Mouse (Mus musculus) cerebellum, adult (tissue): ENCODE results near the gene Adamtsl3.

Experiments
- ATAC-seq: cut with Nextera tagmentation; 2 replicates; pipeline ENCODE4 v1.9.2; 2017; ENCODE audit warnings: mild to moderate bottlenecking, moderate library complexity, mixed read lengths; ENCODE audit not compliant: insufficient number of reproducible peaks, low FRiP score, low TSS enrichment

Gene Adamtsl3

GRCm38 (mm10) chr7:82492881-82493280 is 157.4 kb downstream of the Adamtsl3 start:
- no peak for ATAC-seq

- ATAC-seq, result no peak
Observed at GRCm38 (mm10) chr7:82494220-82494619, 158.7 kb downstream of the Adamtsl3 start.

DNA sequence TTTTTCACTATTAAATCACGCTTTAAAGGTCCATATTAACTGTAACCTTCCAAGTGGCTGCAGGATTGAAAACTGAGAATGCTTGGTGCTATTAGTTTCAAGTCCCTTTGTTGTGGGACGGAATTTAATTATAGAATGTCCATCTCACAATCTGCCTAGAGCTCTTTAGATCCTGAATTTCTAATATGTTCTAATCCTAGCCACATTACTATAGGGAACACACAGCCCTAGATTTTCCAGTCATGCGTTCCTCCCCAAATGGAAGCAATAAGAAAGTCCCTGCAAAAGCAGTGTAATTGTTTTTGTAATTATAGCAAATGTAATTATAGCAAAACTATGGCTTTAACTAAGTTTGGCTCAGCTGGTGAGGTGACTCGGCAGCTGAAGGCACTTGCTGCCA is 161.6 kb downstream of the Adamtsl3 start:
- ATAC-seq, result no peak

GRCm38 (mm10) chr7:82501306-82501705 is 165.8 kb downstream of the Adamtsl3 start:
- no peak for ATAC-seq

GRCm38 (mm10) chr7:82502511-82502910 is 167.0 kb downstream of the Adamtsl3 start:
- ATAC-seq, result no peak

- peak; percentile 49; the same call in 1 of the 2 replicates for ATAC-seq
Observed at GRCm38 (mm10) chr7:82504101-82504500, 168.6 kb downstream of the Adamtsl3 start.

- ATAC-seq, result no peak
Observed at GRCm38 (mm10) chr7:82530583-82530982, 195.1 kb downstream of the Adamtsl3 start.

GRCm38 (mm10) chr7:82531376-82531775 is 195.9 kb downstream of the Adamtsl3 start:
- ATAC-seq, result no peak

GRCm38 (mm10) chr7:82533188-82533587 is 197.7 kb downstream of the Adamtsl3 start:
- ATAC-seq, result no peak

GRCm38 (mm10) chr7:82533747-82534504 is 198.4 kb downstream of the Adamtsl3 start:
- ATAC-seq, result no peak

DNA sequence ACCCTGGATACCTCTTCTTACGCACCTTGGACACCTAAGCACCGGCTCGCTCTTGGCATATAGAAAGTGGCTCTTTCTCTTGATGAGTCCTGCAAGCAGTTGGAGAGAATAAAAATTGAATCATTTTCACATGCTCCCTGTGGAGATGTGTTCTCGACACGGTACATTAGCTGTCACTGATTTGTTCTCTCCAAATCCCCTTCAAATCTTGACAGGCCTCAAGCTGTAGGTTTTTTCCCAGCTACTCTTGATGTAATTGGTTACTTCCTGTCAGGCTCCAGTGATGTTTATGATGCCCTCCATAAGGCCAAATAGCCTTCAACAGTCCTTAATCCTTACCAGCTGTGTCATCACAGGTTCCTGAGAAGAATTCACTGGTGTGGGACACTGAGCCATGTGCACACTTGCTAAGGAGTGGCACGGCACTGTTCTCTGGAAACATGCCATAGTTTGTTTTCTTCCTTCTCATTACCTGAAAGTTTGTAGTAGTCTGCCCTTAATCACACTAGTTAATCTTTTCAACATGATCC is 209.0 kb downstream of the Adamtsl3 start:
- ATAC-seq, result no peak

DNA sequence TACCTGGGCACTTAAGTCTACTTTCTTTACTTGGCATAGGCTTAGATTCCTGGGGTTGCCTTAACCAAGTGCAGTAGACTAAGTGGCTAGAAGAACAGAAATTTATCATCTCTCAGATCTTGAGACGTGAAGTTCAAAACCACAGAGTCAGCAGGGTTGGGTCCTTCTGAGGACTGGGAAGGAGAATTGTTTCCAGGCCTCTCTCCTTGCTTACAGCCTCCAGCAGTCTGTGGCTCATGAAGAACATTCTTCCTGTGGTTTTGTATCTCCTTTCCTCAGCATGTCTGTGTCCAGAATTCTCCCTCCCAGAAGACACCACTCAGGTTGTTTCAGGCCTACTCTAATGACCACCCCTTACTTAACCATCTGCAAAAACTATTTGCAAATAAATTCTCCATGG is 216.5 kb downstream of the Adamtsl3 start:
- no peak for ATAC-seq

DNA sequence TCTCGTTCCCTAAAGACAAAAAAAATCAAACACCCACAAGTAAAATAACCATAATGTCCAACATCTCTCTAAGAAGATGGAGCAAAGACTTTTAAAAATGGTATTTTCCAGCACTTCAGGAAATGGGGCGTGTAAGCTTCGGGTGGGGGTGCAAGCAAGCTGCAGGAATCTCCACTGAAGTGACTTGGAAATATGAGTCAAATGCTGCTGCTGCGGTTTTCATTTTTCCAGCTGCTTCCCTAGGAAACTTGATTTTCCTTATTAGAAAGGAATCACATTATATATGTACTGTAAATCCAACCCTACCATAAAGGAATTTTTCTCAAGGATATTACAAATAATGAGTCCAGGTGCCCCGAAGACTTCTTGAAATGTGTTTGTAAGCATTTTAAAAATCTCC is 220.3 kb downstream of the Adamtsl3 start:
- ATAC-seq, result no peak

DNA sequence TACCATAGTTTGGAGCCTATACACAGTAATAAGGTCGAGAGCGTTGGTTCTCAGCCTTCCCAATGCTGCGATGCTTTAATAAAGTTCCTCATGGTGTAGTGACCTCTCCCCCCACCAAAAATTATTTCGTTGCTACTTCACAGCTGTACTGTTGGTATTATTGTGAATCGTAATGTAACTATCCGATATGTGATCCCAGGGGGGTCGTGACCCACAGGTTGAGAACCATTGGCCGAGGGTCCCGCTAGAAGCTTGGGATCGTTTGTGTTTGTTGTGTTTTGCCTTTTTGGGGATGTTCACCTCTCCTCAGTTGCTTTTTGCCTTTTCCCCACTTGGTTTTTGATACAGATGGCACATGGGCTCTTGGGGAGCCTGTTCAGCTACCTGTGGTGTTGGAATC is 220.9 kb downstream of the Adamtsl3 start:
- no peak for ATAC-seq

DNA sequence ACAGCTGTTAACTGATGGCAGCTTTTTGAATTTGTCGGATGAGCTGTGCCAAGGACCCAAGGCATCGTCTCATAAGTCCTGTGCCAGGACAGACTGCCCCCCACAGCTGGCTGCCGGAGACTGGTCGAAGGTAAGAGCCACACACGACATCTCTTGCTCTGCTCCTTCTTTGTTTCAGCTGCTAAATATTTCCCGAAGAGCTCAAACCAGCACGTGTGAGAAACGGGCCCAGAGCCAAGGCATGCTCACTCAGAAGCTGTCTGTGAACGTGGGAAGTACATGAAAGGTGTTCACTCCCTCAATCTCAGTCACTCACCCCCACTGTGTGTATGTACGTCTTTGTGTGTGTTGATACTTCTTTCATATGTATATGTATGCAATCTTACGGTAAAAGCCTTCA is 221.6 kb downstream of the Adamtsl3 start:
- no peak for ATAC-seq

GRCm38 (mm10) chr7:82566688-82567087 is 231.2 kb downstream of the Adamtsl3 start:
- ATAC-seq, result no peak

- ATAC-seq, result no peak
Observed at GRCm38 (mm10) chr7:82567811-82568210, 232.3 kb downstream of the Adamtsl3 start.

GRCm38 (mm10) chr7:82572981-82573380 is 237.5 kb downstream of the Adamtsl3 start:
- no peak for ATAC-seq

DNA sequence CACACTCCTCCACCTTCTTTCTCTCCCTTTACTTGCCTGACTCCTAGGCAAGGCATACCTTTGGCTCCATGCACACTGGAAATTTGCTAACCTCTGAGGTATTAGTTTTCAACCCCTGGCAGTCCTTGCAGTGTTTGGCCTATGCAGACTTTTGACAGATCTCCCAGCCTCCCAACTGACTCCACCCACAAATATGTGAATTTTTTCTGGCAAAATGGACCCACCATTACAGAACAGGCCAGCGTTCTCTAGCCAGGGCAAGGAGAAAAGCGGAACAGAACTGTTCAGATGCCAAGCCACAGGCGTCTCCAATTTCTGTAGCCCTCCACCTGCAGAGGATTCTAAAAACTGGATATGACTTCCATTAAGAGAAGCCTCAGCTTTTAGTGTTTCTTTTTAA is 244.5 kb downstream of the Adamtsl3 start:
- ATAC-seq, result no peak

GRCm38 (mm10) chr7:82581802-82582201 is 246.3 kb downstream of the Adamtsl3 start:
- no peak for ATAC-seq

- ATAC-seq, result no peak
Observed at GRCm38 (mm10) chr7:82582534-82582933, 247.0 kb downstream of the Adamtsl3 start.

DNA sequence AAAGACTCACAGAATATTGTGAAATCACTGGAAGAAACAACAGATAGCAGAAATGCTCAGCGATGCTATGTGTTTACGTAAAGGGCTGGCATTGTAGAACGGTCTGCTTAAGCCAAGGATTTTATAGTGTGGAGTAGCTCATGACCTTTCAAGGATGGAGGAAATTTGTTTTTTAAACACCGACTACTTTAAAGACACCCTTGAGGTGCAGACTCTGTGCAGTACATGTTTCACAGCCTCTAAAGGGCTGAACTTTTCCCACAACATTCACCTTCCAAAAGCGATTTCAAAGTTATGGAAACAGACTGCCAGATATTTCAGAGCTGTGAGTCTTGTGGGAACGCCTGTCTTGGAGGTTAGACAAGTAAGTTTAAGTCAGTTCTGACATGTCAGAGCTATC is 255.4 kb downstream of the Adamtsl3 start:
- ATAC-seq, result no peak
